Mouse (Mus musculus): Measurements from ENCODE around the gene Spag5.

Gene Spag5

GRCm38 (mm10) chr11:78322860-78323259 is 21.5 kb downstream of the Spag5 start, which contains the start of gene Aldoc:
Aldoc (plus strand) TSS chr11:78322968.
- peak; percentile 78 to 87 for DNase-seq (ENCODE audit: low spot score in 2 of 2)

GRCm38 (mm10) chr11:78324000-78324785 is 22.9 kb downstream of the Spag5 start:
- no peak for DNase-seq (ENCODE audit: low spot score in 2 of 2)

- DNase-seq (ENCODE audit: low spot score in 2 of 2): no peak
These were observed 23.6 kb downstream of the Spag5 start for GRCm38 (mm10) chr11:78324965-78325364.

GRCm38 (mm10) chr11:78327215-78327614 is 25.9 kb downstream of the Spag5 start:
- DNase-seq (ENCODE audit: low spot score in 2 of 2): no peak

- peak; percentile 94 for DNase-seq (ENCODE audit: low spot score in 2 of 2)
These were observed 26.5 kb downstream of the Spag5 start, which contains the start of gene Pigs for GRCm38 (mm10) chr11:78327634-78328511. Pigs (plus strand) TSS chr11:78328415.

GRCm38 (mm10) chr11:78328512-78329056 is 27.3 kb downstream of the Spag5 start:
- DNase-seq (ENCODE audit: low spot score in 2 of 2): no peak

- no peak for DNase-seq (ENCODE audit: low spot score in 2 of 2)
These were observed 31.3 kb downstream of the Spag5 start for GRCm38 (mm10) chr11:78332676-78333075.

GRCm38 (mm10) chr11:78333992-78334391 is 32.7 kb downstream of the Spag5 start:
- no peak for DNase-seq (ENCODE audit: low spot score in 2 of 2)

- DNase-seq (ENCODE audit: low spot score in 2 of 2): no peak
These were observed 35.7 kb downstream of the Spag5 start for GRCm38 (mm10) chr11:78337040-78337439.

GRCm38 (mm10) chr11:78341702-78342101 is 40.4 kb downstream of the Spag5 start:
- DNase-seq (ENCODE audit: low spot score in 2 of 2): no peak

GRCm38 (mm10) chr11:78343381-78344327 is 42.3 kb downstream of the Spag5 start, which contains the start of gene Unc119:
Unc119 (plus strand) TSS chr11:78343482.
- DNase-seq (ENCODE audit: low spot score in 2 of 2): peak; percentile 66 to 72

GRCm38 (mm10) chr11:78344328-78344889 is 43.1 kb downstream of the Spag5 start:
- no peak for DNase-seq (ENCODE audit: low spot score in 2 of 2)

GRCm38 (mm10) chr11:78344890-78345715 is 43.8 kb downstream of the Spag5 start:
- DNase-seq (ENCODE audit: low spot score in 2 of 2): no peak

GRCm38 (mm10) chr11:78345801-78346200 is 44.5 kb downstream of the Spag5 start:
- DNase-seq (ENCODE audit: low spot score in 2 of 2): peak; percentile 82 to 87

- DNase-seq (ENCODE audit: low spot score in 2 of 2): no peak
These were observed 45.2 kb downstream of the Spag5 start for GRCm38 (mm10) chr11:78346326-78347069.

- peak; percentile 70 to 71 for DNase-seq (ENCODE audit: low spot score in 2 of 2)
These were observed 45.9 kb downstream of the Spag5 start for GRCm38 (mm10) chr11:78347070-78347754.

- DNase-seq (ENCODE audit: low spot score in 2 of 2): no peak
These were observed 46.6 kb downstream of the Spag5 start for GRCm38 (mm10) chr11:78347908-78348307.

GRCm38 (mm10) chr11:78348474-78348873 is 47.1 kb downstream of the Spag5 start:
- DNase-seq (ENCODE audit: low spot score in 2 of 2): no peak

All from natural killer cell, adult 2 months (primary cell).